Mouse (Mus musculus) stomach, postnatal 0 days (tissue): ENCODE measurements around the gene Tmbim1.

Source experiments
- CTCF ChIP-seq: IDR thresholded peaks from 2 replicates; pipeline ENCODE4 v1.5.1; 2016; ENCODE audit warnings: antibody characterized with exemption, low read depth, mild to moderate bottlenecking, moderate library complexity
- EP300 ChIP-seq: optimal IDR thresholded peaks from 2 replicates; pipeline ENCODE3; 2016; ENCODE audit warnings: antibody characterized with exemption

GRCm38 (mm10) chr1:74278538-74278937 lies 26.9 kb downstream of the Tmbim1 start, which contains the start of gene Gpbar1:
- TF ChIP-seq CTCF: no peak
- TF ChIP-seq EP300: no peak
